Mouse (Mus musculus): Measurements from ENCODE around the gene Sigmar1. TPM values are rescaled to one million over a fixed set of nuclear protein-coding genes. Genes with fewer than 3 reads are reported as not detected.

The Sigmar1 gene
- total and polyA plus RNA-seq, 3 experiments, result 83.8 to 145 (median 86.7) TPM

Other genes with a start within 250 kb of the Sigmar1 start
- gene 1110017D15Rik, start 238.8 kb downstream of the Sigmar1 start, total RNA-seq (2021), result under 1 TPM in 1 of 2 experiments, not detected in 1; 0.55 TPM
- gene 1110017D15Rik, start 238.8 kb downstream of the Sigmar1 start, polyA plus RNA-seq (2012; rRNA removed), result 0.40 and 0.66 TPM in 2 replicates
- 10 to 100 TPM; 14.3 to 20.1 TPM for gene Fam219a, start 186.6 kb downstream of the Sigmar1 start, total RNA-seq (2021)
- gene Fam219a, start 186.6 kb downstream of the Sigmar1 start, polyA plus RNA-seq (2012; rRNA removed), result 74.7 and 76.1 TPM in 2 replicates
- under 1 TPM in 1 of 2 experiments, not detected in 1; 0.46 TPM for gene Dnaic1, start 186.4 kb downstream of the Sigmar1 start, total RNA-seq (2021)
- 0.38 and 0.43 TPM in 2 replicates for gene Dnaic1, start 186.4 kb downstream of the Sigmar1 start, polyA plus RNA-seq (2012; rRNA removed)
- gene Enho, start 115.8 kb downstream of the Sigmar1 start, total RNA-seq (2021), result 1 to 10 TPM; 2.9 to 4.6 TPM
- 13.2 and 20.9 TPM in 2 replicates for gene Enho, start 115.8 kb downstream of the Sigmar1 start, polyA plus RNA-seq (2012; rRNA removed)
- 10 to 100 TPM; 37.6 to 62.3 TPM for gene Cntfr, start 59.1 kb downstream of the Sigmar1 start, total RNA-seq (2021)
- 70.6 and 72.3 TPM in 2 replicates for gene Cntfr, start 59.1 kb downstream of the Sigmar1 start, polyA plus RNA-seq (2012; rRNA removed)
- gene Il11ra1, start 56.2 kb downstream of the Sigmar1 start, total RNA-seq (2021), result 10 to 100 TPM; 53.0 to 90.8 TPM
- 198 and 290 TPM in 2 replicates for gene Il11ra1, start 56.2 kb downstream of the Sigmar1 start, polyA plus RNA-seq (2012; rRNA removed)
- gene Rpp25l, start 42.6 kb downstream of the Sigmar1 start, total RNA-seq (2021), result 10 to 100 TPM; 31.0 to 38.6 TPM
- 61.9 and 70.1 TPM in 2 replicates for gene Rpp25l, start 42.6 kb downstream of the Sigmar1 start, polyA plus RNA-seq (2012; rRNA removed)
- gene Dctn3, start 33.0 kb downstream of the Sigmar1 start, total RNA-seq (2021), result 100 to 1,000 TPM; 105 to 128 TPM
- gene Dctn3, start 33.0 kb downstream of the Sigmar1 start, polyA plus RNA-seq (2012; rRNA removed), result 51.7 and 60.7 TPM in 2 replicates
- gene Arid3c, start 25.0 kb downstream of the Sigmar1 start, total RNA-seq (2021), result not detected
- not detected in 2 replicates for gene Arid3c, start 25.0 kb downstream of the Sigmar1 start, polyA plus RNA-seq (2012; rRNA removed)
- 10 to 100 TPM; 42.9 to 43.3 TPM for gene Galt, start 929 bp downstream of the Sigmar1 start, total RNA-seq (2021)
- gene Galt, start 929 bp downstream of the Sigmar1 start, polyA plus RNA-seq (2012; rRNA removed), result 113 and 117 TPM in 2 replicates
- gene Ccl27a, start 18.1 kb upstream of the Sigmar1 start, total RNA-seq (2021), result 10 to 100 TPM; 31.1 to 42.7 TPM
- gene Ccl27a, start 18.1 kb upstream of the Sigmar1 start, polyA plus RNA-seq (2012; rRNA removed), result 74.2 and 96.3 TPM in 2 replicates
- gene Gm21541, start 147.5 kb upstream of the Sigmar1 start, total RNA-seq (2021), result not detected
- gene Gm21541, start 147.5 kb upstream of the Sigmar1 start, polyA plus RNA-seq (2012; rRNA removed), result not detected in 2 replicates
- 1 to 10 TPM; 3.8 to 4.5 TPM for gene Gm20878, start 185.4 kb upstream of the Sigmar1 start, total RNA-seq (2021)
- 3.3 and 4.8 TPM in 2 replicates for gene Gm20878, start 185.4 kb upstream of the Sigmar1 start, polyA plus RNA-seq (2012; rRNA removed)
- 1 to 10 TPM in 1 of 2 experiments, under 1 TPM in 1; 0.98 to 1.4 TPM for gene Fam205a4, start 209.9 kb upstream of the Sigmar1 start, total RNA-seq (2021)
- gene Fam205a4, start 209.9 kb upstream of the Sigmar1 start, polyA plus RNA-seq (2012; rRNA removed), result 0.19 and 0.28 TPM in 2 replicates

All from adrenal gland, adult 2 months (tissue).